Mouse (Mus musculus): ENCODE measurements around the gene Timm50.

Gene Timm50

DNA sequence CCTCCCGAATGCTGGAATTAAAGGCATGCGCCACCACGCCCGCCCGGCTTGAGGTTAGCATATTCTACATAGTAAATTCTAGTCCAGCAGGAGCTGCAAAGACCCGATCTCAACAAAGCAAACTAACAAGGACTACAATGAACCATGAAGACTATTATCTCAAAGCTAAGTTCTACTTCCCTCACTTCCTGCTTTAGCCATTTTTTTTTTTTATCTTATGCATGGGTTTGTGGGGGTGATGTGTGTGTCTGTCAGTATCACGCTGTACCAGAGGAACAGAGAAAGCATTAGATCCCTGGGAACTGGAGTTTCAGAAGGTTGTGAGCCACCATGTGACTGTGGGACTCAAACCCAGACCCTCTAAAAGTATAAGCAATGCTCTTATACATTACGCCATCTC is 13.4 kb upstream of the Timm50 start:
- DNase-seq = no peak

DNA sequence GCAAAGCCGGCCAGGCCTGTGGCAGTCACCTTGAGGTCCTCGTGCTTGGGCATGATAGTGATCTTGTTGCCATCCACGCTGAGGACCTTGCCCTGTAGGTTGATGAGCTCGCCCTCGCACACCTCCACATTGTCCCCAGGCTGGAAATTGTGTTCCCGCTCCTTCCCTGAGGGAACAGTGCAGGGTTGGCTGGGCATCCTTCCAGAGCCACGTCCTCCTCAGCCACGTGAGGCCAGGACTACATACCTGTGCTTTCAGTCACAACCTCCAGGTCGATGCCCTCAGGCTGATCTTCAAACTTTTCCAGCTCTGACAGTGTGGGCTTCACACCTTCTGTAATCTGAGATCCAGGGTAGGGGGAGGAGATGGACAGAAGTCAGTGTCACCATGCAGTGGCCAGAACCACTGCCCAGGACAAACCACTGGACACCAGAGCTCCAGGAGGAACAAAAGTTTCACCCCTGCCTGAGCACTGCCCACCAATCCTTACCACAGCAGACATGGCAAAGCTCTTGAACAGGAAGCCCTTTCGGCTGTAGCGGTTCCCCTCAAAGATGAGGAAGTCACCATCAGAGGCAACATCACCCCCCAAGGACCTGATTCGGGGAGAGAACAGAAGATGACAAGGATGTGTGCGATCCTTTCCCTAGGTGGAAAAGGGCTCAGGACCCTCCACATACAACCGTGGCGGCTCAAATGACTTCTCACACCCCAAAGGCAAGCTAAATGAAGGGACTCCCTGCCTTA is 10.3 kb upstream of the Timm50 start:
- peak; percentile 21 to 65 for DNase-seq

DNA sequence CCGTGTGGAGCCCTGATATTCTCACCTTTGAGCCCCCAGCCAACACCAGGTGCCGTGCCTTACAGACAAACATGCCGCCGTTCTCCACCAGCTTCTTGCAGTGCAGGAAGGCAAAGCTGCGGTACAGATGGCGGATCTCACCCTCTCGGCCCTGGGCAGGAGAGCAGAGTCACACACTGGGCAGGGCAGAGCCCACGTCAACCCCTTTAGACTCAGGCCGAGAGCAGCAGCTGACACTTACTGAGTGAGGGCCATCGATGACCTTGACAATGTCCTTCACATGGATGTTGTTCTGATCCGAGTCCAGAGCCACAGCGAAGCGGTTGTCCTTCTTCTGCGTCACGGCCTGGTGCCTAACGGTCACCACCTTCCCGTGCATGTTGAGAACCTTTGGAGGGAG is 6.8 kb upstream of the Timm50 start:
- DNase-seq = no peak

DNA sequence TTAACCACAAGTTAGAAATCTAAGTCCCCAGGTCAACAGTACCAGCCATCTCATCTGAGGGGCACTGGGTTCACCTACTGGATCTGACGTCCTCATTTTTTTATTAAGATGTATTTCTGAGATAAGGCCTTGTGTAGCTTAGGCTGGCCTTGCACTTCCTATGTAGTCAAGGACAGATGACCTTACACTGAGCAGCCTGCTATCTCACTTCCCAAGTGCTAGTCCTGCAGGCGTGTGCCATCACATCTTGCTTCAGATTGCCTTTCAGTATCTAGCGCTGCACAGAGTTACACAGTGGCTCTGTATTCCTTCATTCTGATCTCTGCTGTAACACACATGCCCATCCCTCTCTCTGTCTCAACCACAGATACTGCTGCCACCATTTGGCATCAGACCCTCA is 6.2 kb upstream of the Timm50 start:
- no peak for DNase-seq

DNA sequence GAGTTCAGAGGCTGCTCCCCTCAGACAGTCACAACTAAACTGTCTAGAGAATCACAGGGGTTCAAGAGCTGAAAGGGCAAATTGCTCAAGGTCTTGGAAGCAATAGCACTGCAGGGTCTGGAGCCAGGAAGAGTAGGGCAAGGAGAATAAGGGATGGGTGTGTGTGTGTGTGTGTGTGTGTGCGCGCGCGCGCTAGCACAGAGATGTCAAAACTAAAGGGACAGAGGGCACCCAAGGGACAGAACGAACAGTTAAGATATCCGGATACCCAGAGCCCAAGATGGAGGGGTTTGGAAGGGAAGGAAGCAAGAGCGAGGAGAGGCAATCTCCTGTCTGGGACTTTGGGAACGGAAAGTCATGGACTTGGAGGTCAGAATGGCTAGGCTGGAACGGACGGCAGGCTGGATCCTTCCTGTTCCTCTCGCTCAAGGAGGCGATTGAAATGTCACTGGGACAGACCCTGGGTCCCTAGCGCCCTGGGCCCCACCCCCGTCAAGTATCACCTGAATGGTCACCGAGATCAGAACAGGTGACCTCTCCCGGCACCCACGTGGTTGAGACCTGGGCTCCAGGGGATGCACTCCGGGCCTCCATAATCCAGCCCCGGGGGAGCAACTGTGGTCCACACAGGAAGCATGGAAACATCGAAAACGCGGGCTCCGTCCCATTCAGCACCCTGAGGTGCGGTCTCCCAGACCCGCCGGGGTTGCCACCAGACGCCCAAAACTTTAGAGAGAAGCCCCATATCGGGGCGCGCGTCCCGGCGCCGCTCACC is 534 bp downstream of the Timm50 start:
- DNase-seq = peak; percentile 31 to 78

DNA sequence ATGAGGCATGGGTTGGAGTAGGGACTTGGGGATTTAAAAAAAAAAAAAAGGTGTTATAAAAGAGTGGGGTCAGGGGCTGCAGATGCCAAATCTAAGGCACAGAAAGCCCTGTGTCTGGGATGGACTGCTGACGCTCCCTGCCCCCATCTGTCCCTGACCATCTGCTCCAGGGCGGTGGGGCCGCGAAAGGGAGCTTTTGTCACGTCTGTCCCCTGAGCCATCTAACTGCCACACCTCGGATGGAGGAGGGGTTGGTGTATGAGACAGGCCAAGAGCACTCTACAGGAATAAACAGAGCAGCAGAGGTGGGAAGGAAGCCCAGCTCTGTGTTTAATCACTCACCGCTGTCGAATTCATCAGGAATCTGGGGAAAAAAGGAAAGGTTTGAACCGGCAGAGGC is 2.1 kb downstream of the Timm50 start:
- no peak for DNase-seq

DNA sequence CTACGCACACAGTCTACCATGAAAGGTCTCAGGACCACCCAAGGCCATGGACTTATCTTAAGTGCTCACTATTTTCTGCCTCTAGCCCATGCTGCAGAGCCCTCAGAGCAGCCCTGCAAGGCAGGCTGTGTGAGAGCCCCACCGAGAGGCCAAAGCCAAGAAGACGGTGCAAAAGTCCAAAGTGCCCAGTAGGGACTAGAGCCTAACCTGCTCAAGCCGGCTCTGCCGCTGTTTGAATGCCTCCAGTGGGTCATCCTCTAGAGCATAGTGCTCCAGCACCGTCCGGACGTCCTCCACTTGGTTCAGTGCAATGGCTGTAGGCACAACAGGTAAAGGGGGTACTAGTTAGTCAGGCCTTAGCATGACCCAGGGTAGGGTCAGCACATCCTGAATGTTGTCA is 5.7 kb downstream of the Timm50 start:
- peak; percentile 62 to 89 for DNase-seq

DNA sequence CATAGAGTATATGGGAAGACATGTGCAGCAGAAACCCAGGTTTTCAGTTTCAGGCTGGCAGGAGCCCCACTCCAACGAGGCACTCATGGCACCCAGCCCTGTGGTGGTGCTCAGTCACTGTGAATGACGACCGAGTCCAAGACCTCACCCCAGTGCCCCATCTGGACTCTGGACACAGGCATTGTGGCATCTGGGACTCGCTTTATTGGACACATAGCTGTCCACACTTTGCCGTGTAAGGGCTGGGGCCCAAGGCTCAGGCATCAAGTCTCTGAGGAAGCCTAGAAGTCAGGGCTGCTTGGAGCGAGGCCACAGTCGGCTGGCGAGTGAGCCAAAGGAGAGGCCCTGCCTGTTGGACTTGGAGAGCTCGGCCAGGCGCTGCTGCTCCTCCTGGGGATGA is 6.2 kb downstream of the Timm50 start:
- peak; percentile 36 to 77 for DNase-seq

DNA sequence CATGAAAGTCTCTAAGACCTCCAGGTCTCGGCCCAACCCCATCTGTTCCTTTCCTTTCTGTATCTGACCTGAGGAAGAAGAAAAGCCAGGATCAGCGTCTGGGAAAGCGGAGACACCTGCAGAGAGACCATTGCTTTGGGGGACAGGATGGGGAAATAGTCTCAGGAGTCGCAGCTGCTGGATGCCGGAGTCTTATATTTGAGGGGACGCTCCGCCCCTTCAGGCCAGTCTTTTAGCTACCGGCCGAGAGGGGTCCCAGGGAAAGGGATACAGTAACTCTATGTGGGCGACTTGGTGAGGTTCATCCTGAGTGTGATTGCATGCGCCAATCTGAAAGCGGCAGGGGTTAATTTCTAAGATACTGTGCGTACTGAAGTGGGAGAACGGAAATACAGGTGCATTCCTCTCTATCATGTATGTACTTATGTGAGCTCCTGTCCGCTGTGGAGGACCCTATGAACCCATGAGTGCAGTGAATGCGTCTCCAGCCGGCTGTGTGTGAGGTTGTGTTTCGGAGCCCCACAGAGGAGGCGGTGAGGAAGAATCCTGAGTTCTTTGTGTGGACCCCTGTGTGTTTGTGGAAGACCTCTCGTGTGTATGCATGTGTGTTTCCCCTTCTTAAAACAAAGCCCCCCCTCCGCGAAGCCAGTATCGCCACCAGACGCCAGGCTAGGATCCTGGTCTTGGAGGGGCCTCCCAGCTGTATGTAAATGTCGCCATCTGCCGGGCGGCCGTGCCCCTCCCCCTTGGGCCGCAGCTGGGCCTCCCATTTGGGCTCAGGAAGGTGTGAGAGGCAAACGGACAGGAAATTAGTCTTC is 10.0 kb downstream of the Timm50 start, which contains the start of gene Dll3:
Gene Dll3 (minus strand): TSS at position 623 of the 818 bp plus-strand sequence.
- peak; percentile 62 to 70 for DNase-seq

DNA sequence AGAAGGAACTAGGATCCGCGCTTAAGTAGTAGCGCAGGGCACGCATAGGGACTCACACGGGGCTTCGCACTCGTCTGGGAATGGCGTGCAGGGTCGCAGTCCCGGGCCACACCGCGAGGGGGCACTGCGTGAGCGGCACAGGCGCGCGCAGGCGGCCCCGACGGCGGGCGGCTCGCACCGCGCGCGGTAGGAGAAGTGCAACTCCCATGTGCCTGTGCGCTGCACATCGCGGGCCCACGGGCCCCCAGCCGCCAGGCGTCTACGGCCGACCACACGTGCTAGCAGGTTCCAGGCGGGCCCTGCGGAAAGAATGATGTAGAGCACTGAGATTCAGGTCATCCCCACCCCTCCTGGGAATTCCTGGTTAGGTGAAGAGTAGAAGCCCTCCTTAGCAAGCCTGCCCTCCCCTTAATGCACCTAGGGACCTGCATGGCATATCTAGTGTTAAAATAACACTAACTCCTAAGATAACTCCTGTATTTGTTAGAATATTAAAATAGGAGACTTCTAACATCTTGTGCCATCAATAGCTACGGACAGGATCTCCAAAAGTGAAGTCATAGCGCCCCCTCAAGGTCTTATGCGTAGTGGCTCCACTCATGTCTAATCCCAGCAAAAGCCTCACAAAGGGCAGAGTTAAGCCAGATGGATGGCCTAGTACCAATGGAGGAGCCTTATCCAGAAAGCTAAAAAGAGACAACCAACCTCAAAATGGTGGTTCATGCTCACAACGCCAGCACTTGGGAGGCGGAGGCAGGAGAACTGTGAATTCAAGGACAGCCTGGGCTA is 12.8 kb downstream of the Timm50 start:
- DNase-seq = peak; percentile 52 to 69

DNA sequence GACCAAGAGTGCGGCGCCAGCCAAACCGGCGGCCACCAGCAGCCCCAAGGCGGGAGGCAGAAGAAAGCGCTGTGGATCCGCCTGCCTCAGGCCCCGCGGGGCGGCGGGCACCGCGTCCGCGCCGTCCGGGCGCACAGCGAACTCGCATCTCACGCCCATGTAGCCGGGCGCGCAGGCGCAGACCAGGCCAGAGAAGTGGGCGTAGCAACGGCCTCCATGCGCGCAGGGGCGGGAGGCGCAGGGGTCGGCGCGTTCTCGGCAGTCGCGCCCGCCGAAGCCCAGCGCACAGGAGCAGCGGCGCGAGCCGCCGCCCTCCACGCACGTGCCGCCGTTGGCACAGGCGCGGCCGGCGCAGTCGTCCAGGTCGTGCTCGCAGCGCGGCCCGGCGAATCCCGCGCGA is 17.4 kb downstream of the Timm50 start:
- DNase-seq = peak; percentile 59 to 75

DNA sequence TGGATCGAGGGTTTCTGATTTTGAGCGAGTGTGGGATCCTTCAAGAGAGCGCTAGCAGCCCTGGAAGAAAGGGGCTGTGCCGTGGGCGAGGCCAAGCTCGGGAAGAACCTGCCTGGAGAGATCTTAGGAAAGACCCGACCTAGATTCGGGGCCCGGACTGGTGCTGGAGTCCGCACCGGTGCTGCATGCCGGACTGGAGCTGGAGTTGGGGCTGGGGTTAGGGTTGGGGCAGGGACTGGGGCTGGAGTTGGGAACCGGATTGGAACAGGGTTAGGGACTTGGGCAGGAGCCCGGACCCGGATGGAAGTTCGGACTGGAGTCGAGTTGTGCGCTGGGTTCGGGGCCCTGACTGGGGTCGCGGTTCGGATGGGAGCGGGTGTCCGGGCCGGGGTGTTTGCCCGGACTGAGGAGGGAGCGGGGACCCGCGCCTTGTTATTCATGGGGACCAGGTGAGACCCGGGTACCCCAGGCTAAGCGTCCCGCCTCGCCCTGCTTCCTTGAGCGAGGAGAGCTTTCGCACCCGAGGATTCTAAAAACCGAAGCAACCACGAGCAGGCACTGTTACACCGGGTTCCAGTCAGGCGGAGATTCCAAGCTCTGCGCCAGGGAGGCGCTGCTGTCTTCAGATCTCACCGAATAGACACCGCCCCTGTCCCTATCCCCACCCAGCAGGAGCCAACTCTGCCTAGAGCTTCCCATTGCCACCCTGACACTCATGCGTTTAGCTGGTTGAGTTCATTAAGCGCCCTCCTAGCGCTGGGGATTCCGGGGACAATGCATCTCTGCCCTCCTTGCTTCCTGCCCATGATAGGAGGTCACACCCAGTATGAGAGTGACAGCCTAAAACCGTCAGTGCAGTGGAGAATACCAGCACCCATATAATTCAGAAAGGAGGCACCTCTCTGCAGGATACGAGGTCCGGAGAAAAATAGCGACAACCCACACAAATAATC is 21.0 kb downstream of the Timm50 start, which contains the start of gene Selenov:
Gene Selenov (minus strand): TSS at position 549 of the 953 bp plus-strand sequence.
- no peak for DNase-seq

DNA sequence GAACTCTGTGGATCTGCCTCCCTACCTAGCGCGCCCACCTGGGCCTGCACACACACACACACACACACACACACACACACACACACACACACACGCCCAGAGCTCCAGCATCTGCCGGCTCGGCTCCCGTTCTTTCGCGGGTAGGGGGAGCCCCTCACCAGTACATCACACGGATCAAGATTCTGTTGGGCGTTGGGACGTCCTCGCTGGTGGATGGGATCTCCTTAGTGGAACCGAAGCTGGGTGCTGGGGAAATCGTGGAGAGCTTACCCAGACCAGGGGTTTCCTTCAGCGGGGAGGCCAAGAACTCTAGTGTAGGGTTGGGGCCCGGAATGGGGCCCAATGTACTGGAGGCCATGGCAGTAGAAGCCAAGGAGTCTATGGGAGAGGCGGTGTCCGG is 21.7 kb downstream of the Timm50 start:
- DNase-seq = no peak

DNA sequence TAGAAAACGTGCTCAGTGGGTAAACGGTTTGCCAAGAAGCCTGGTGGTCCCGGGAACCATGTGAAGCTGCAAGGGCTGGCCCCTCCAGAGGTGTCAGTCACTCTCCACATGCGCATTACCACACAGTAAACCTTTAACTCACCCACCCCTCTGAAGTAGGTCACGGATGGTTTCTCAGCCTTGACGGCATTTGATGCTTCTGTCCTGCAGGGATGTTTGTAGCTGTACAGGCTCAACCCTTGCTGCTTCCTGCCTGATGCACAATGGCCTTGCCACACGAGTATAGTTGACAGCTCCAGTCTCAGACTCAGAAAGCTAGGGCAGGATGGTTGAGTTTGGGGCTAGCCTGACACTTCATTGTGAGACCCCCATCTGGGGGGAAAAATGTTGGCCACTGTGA is 31.2 kb downstream of the Timm50 start:
- no peak for DNase-seq

DNA sequence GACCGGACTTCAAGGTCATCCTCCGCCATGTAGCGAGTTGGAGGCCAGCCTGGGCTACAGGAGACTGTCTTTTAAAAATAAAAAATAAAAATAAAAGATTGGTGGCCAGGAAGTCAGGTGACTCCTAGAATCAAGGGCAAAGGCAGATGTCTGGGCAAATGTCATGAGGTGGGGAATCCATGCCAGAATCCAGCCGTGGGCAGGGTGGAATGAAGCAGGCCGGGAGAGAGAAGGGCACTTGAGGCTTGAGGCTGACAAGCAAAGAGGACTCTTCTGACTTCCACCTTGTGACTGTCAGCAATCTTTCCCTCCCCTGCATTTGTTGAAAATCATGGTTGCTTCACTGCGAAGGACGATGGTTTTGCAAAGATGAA is 33.6 kb downstream of the Timm50 start:
- DNase-seq = peak in 1 of 2 experiments; percentile 45

DNA sequence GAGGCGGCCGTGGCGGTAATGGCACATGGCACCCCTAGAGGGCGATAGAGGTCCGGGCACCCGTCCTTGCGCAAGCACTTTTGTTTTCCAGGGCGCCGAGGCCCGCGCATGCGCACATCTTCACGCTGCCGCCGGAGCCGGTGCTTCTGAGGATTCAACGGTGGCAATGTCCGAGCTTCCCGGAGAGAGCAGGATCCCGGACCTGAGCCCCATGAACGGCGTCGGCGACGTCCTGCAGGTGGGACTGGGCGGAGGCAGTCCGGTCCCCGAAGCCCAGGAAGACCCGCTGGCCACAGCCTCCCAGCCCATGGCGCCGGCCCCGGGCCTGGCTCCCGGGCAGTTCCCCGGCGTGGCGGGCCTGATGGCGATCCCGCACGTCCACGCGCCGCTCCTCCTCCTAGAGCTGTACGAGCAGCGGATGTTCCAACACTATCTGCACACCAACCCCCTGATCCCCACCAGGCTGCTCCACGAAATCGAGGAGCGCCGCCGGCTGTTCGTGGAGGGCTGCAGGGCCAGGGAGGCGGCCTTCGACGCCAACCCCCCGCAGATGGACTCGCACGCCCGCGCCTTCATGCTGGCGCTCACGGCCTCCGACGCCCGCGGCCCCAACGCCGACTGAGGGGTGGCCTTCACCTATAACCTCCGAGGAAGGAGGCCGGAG is 34.1 kb downstream of the Timm50 start, which contains the start of gene Eid2b:
Gene Eid2b (plus strand): TSS at position 125 of the 664 bp plus-strand sequence.
- peak; percentile 95 to 97 for DNase-seq

DNA sequence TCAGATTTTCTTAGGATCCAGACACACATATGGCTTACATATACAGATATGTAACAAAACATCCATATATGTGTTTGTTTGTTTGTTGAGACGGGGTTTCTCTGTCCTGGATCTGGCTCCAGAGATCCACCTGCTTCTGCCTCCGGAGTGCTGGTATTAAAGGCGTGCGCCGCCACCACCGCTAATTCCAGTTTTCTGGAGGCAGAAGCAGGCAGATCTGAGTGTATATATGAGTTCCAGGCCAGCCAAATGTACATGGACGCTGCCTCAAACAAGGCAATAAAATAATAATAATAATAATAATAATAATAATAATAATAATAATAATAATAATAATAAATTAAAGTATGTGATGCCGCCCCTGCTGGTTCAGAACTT is 34.6 kb downstream of the Timm50 start:
- DNase-seq = no peak

DNA sequence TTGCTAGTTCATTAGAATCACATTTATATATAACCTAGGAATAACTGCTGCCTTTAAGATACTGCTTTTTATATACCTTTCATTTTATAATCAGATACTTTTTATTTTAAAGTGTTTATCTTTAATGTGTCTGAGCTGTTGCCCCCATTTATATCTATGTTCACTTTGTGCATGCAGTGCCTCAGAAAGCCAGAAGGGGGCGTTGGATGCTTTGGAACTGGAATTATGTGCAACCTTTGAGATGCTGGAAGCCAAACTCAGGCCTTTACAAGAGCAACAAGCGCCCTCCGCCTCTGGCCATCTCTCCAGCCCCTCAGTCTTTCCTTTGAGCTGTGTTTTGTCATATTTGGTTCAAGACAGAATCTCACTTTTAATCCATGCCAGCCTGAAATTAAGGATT is 40.1 kb downstream of the Timm50 start:
- no peak for DNase-seq

DNA sequence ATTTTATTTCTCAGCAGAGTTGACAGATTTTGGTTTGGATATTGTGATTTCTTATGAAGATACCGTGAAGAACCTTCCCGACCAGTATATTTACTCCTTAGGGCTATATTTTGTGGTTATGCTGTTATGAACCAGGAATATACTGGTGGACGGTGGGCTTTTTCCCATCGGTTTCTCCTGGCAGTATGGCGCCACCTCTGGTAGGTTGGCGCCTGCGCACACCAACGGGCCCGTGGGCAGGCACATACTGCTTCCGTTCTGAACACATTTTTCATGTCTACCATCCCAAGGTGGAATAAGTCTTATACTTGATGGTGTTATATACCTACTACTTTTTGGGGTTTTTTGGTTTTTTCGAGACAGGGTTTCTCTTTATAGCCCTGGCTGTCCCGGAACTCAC is 42.5 kb downstream of the Timm50 start:
- no peak for DNase-seq

DNA sequence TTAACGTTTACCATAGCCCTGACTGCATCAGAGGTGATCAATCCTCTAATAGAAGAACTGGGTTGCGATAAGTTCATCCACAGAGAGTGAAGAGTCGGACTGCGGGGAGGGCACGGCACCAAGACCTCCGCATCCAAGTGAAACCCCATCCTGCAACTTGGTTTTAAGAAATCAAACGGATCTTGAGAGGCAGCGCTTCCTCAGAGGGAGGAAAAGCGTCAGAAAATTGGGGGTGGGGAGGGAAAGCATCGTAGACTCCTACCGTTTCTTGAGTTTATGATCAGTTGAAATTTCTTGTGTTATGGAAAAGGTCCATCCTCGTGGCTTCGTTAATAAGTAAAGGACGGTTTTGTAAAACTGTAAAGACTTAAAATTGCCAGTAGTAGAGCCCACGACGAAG is 43.3 kb downstream of the Timm50 start:
- DNase-seq = no peak
